Mouse (Mus musculus): ENCODE data around the gene Noc3l.

Noc3l gene

GRCm38 (mm10) chr19:38758685-38759472 lies 60.2 kb downstream of the Noc3l start:
- no peak for DNase-seq (ENCODE audit: low read depth in 1 of 2, low spot score in 2 of 2)

DNA sequence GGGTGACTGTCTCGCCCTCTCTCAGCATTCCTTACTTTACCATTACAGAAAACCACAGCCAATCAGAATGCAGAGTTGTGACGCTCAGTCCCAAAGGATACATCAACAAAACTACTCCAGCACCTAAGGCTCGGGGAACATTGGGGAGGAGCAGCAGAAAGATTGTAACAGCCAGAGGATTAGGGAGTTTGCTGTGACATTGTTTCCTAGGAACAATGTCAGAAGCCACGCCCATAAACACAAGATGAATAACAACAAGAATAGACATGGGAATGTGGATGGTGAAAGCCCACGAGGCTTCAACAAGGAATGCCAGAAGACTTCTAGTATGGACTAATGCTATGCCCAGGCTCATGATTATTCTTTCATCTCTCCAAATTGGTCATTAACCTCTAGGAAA lies 61.0 kb downstream of the Noc3l start:
- no peak for DNase-seq (ENCODE audit: low read depth in 1 of 2, low spot score in 2 of 2)

GRCm38 (mm10) chr19:38757161-38757560 lies 61.9 kb downstream of the Noc3l start:
- no peak for DNase-seq (ENCODE audit: low read depth in 1 of 2, low spot score in 2 of 2)

DNA sequence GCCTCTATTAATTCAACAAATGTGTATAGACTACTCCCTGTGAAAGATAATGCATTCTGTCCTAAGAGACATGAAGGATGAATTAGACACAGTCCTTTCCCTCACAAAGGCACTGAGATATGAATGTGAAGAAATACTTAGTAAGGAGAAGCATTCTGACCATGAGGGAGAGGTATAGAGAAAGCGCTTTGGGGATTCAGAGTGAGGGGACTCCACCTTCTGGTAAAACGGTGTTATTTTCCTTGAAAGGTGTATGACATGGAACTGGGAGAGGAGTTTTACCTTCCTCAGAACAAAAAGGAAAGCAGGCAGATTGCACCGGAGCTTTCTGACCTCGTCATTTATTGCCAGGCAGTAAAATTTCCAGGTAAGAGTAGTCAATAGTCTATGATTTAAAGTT lies 68.8 kb downstream of the Noc3l start:
- no peak for DNase-seq (ENCODE audit: low read depth in 1 of 2, low spot score in 2 of 2)

DNA sequence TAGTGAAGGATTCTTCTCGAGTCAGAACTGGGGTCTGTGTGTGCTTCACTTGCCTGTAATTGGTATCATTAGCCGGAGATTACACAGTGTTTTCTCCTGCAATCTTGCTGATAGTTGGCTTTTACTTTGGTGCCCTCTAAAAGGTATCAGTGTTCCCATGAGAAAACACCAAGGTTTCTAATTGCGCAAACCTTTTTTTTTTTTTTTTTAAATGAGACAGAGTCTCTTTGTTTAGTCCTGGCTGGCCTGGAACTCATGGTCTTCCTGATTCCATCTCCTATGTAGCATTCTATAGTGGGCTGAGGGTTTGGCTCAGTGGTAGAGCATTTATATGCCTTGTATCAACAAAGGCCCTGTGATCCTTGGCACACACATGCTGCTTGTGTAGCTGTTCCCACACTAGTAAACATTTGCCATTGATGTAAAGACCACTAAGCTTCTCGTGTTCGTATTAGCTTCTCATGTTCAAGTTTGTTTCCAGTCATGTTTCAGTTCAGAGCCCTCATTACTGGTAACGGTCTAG lies 72.5 kb downstream of the Noc3l start:
- no peak for DNase-seq (ENCODE audit: low read depth in 1 of 2, low spot score in 2 of 2)

GRCm38 (mm10) chr19:38745810-38746491 lies 73.1 kb downstream of the Noc3l start:
- no peak for DNase-seq (ENCODE audit: low read depth in 1 of 2, low spot score in 2 of 2)

DNA sequence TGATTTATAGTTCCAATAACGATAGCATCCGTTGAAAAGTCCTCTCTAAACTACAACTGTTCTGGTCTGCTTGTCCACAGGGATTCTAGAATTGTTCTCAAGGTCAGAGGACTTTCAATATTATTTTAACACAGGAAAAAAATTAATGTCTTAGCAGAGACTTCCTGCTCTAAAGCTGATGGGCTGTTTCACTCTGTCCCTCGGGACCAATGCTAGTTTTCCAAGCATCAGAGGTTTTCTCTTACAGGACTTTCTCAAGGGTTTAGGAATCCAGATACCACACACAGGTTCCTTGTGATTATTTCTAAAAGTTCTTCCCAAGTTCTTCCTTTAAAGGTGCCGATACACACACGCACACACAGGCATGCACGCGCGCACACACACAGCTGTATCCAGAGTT lies 74.5 kb downstream of the Noc3l start:
- DNase-seq (ENCODE audit: low read depth in 1 of 2, low spot score in 2 of 2), result no peak
